Mouse (Mus musculus) spleen, adult 2 months (tissue): Measurements from ENCODE around the gene Ndufs8.

Experiments
- CTCF ChIP-seq: fragments of 200-500 bp; IDR thresholded peaks from 2 replicates; pipeline ENCODE4 v1.5.1; 2011; ENCODE audit warnings: mild to moderate bottlenecking, inconsistent platforms; ENCODE audit not compliant: insufficient read depth, insufficient read length, insufficient replicate concordance; ENCODE audit errors: extremely low read depth
- POLR2A ChIP-seq: fragments of 200-500 bp; IDR thresholded peaks from 2 replicates; pipeline ENCODE4 v1.6.1; 2011; ENCODE audit warnings: low read depth, low read length, inconsistent platforms

- TF ChIP-seq POLR2A (no peak), CTCF (no peak)
Observed at GRCm38 (mm10) chr19:3872373-3872772, 40.2 kb downstream of the Ndufs8 start.
